ENCODE assay signal across 8 mouse cellular contexts in the genomic region with DNA sequence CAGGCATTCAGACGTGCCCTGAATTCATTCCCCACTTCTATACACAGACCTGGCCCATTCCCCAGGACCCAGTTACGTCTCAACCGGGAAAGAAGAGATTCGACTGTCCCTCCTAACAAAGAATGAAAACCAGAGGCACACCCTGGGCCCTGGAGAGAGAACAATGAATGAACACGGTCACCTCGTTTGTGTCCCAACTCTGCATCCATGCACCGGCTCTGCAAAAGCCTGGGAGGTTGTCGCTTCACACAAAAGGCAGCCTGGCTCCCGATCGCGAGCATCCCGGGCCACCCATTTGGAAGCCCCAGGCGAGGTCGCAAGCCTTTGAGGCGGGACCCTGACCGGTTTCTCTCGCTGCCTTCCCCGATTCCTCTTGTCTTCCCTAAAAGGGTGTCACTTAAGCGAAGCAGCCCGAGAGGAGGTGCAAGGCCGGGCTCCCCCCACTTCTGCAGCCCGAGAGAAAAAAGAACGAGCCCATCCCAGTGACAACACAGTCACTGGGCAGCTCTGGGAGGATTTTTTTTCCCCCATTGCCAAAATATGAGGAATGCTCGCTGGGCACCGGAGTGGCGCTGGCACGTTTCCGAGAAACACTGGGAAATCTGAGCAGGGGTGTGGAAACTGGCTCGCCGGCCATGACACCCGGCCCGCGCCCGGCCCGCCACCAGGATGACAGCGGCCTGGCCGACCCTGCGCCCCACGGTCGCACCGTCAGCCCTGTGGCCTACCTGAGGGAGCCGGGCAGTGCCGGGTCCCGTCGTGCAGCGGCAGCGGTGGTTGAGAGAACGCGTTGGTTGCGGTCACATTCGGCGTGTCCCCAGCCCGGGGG. TPM values are rescaled to one million over a fixed set of nuclear protein-coding genes. Genes with fewer than 3 reads are reported as not detected.
DNase-seq lines count a peak whose midpoint lies in the region; ATAC-seq lines count a peak whose summit lies in the region.

No protein-coding gene starts in this region.

- peak overlapping the region; percentile 96 for H3K4me3 ChIP-seq in hindbrain, embryonic 16.5 days (ENCODE audit: low read length)
- H3K4me3 ChIP-seq in macrophage (ENCODE audit: inconsistent target) = peak overlapping the region; percentile 93

- no peaks in the 10 kb centered on the region for H3K9me3 ChIP-seq in hindbrain, embryonic 16.5 days (ENCODE audit: control insufficient read depth, low read length)

- H3K36me3 ChIP-seq in hindbrain, embryonic 16.5 days (ENCODE audit: control insufficient read depth, insufficient read depth, low read length) = no peaks in the 10 kb centered on the region
- no peaks in the 10 kb centered on the region for H3K36me3 ChIP-seq in macrophage (ENCODE audit: inconsistent target)

- H3K4me2 ChIP-seq in hindbrain, embryonic 16.5 days (ENCODE audit: low read length) = peak overlapping the region; percentile 86

- DNase-seq in adipocyte (ENCODE audit: low spot score) = peak; percentile 96
- DNase-seq in gastrocnemius, adult 8-10 months (ENCODE audit: low spot score in 2 of 2) = peak; percentile 68 to 77
- DNase-seq in left cerebral cortex, adult 8-10 months (ENCODE audit: low spot score in 2 of 2) = peak; percentile 38 to 61
- DNase-seq in right cerebral cortex, adult 2 months (ENCODE audit: low spot score in 2 of 2) = peak; percentile 57 to 69
- DNase-seq in urinary bladder, postnatal 36 days (ENCODE audit: low spot score in 2 of 2) = peak; percentile 62 to 78

- peak; percentile 30 for ATAC-seq in common myeloid progenitor, adult 5-6 weeks (replicated peaks; ENCODE audit: low read depth, poor library complexity, severe bottlenecking)
- peak; percentile 17 for ATAC-seq in hindbrain, embryonic 16.5 days

- H3K27me3 ChIP-seq in hindbrain, embryonic 16.5 days (replicated peaks; ENCODE audit: control insufficient read depth, insufficient read depth, low read length) = no peaks in the 10 kb centered on the region

- WGBS in hindbrain, embryonic 16.5 days = under 1% methylated on average over 48 of the region's 53 CpGs
- WGBS in macrophage (ENCODE audit: missing documents) = 1% methylated on average over 35 of the region's 53 CpGs

- peaks cover 52% of the 10 kb centered on the region for H3K79me2 ChIP-seq in macrophage (ENCODE audit: inconsistent target)

- H3K9ac ChIP-seq in hindbrain, embryonic 16.5 days (ENCODE audit: low read depth, low read length) = peak overlapping the region; percentile 99

- peaks cover 16% of the 10 kb centered on the region for H3K4me1 ChIP-seq in hindbrain, embryonic 16.5 days (ENCODE audit: control insufficient read depth, insufficient read depth, low read depth, low read length)

- H3K27ac ChIP-seq in hindbrain, embryonic 16.5 days (ENCODE audit: low read depth, low read length) = peak overlapping the region; percentile 99
- H3K27ac ChIP-seq in macrophage = peak overlapping the region; percentile 79

RNA-seq across cellular contexts. Expression of a gene that starts 0.7 kb away (rescaled TPM):
- total RNA-seq in common myeloid progenitor, adult 5-6 weeks (2017) = 68.9 and 70.8 TPM in 2 replicates
- total RNA-seq in gastrocnemius, adult 8-10 months (2022) = 100 to 1,000 TPM; 113 to 132 (median 118) TPM
- 110 and 124 TPM in 2 replicates for polyA plus RNA-seq in hindbrain, embryonic 16.5 days (2015; fragmentation: Nextera tagmentation; extraction: Ambion mirVana)
- total RNA-seq in left cerebral cortex, adult 8-10 months (2022) = 10 to 100 TPM; 73.9 to 78.0 (median 76.5) TPM
- 100 to 1,000 TPM in 22 of 26 experiments, 10 to 100 TPM in 4; 64.2 to 304 (median 221) TPM for total RNA-seq in macrophage (2018; cell fraction: chromatin; rRNA removed)
- total RNA-seq in macrophage (2018; cell fraction: cytosol; rRNA removed) = 10 to 100 TPM; 22.5 to 72.5 (median 54.0) TPM
- 100 to 1,000 TPM in 20 of 26 experiments, 10 to 100 TPM in 6; 49.6 to 205 (median 146) TPM for total RNA-seq in macrophage (2018; cell fraction: nucleus; rRNA removed)
- 36.8 to 74.8 TPM (median 44.7 TPM) in 3 replicates for polyA plus RNA-seq in macrophage (2018)

Comparison
In these comparisons a context has a peak if more than half of its experiments do, and no peak if none do; other contexts are left out.
1. Peak in every context shown above with its lines: DNase-seq, ATAC-seq, H3K4me3 ChIP-seq and H3K27ac ChIP-seq.